Mouse (Mus musculus) forebrain, embryonic 11.5 days (tissue): ENCODE data around the gene Esrra. TPM values are rescaled to one million over a fixed set of nuclear protein-coding genes. Genes with fewer than 3 reads are reported as not detected.

Experiments
- ATAC-seq: fragments of 200-750 bp; cut with Nextera tagmentation; replicated peaks from 2 replicates; pipeline ENCODE4 v1.8.0; 2017; ENCODE audit warnings: moderate TSS enrichment; ENCODE audit not compliant: low FRiP score
- DNase-seq: peaks from one replicate; pipeline ENCODE4 v3.0.0-alpha.2; 2017; ENCODE audit warnings: low spot score
- H3K27ac ChIP-seq: fragments of 300-500 bp; sonication (generic); 2 replicates; pipeline ENCODE4 v1.5.1; 2014; ENCODE audit warnings: low read depth, low read length
- H3K27me3 ChIP-seq: fragments of 300-500 bp; sonication (generic); 2 replicates; pipeline ENCODE4 v1.6.1; 2014; ENCODE audit warnings: mild to moderate bottlenecking, low read length, mixed read lengths; ENCODE audit not compliant: control insufficient read depth, insufficient read depth
- H3K36me3 ChIP-seq: fragments of 300-500 bp; sonication (generic); 2 replicates; pipeline ENCODE4 v1.6.1; 2014; ENCODE audit warnings: mild to moderate bottlenecking, low read length, moderate library complexity, mixed read lengths; ENCODE audit not compliant: control insufficient read depth, insufficient read depth
- H3K4me1 ChIP-seq: fragments of 300-500 bp; sonication (generic); replicated peaks from 2 replicates; pipeline ENCODE4 v1.6.1; 2014; ENCODE audit warnings: low read length, mixed read lengths; ENCODE audit not compliant: control insufficient read depth, insufficient read depth
- H3K4me2 ChIP-seq: fragments of 300-500 bp; sonication (generic); 2 replicates; pipeline ENCODE4 v1.6.1; 2014; ENCODE audit warnings: low read depth, mild to moderate bottlenecking, low read length, moderate library complexity, mixed read lengths; ENCODE audit not compliant: severe bottlenecking
- H3K4me3 ChIP-seq: fragments of 300-500 bp; sonication (generic); 2 replicates; pipeline ENCODE4 v1.5.1; 2014; ENCODE audit warnings: low read depth, low read length
- H3K9ac ChIP-seq: fragments of 300-500 bp; sonication (generic); 2 replicates; pipeline ENCODE4 v1.6.1; 2014; ENCODE audit warnings: low read length
- H3K9me3 ChIP-seq: fragments of 300-500 bp; sonication (generic); 2 replicates; pipeline ENCODE4 v1.6.1; 2016; ENCODE audit warnings: low read length, mixed read lengths; ENCODE audit not compliant: control insufficient read depth
- WGBS: fragments of 180-500 bp; shearing (Covaris S2); extraction: QIAGEN DNeasy Blood & Tissue Kit; methylation state at CpG from one replicate; pipeline ENCODE4 v1.1.7; 2014; 5-methylcytosine and 5-hydroxymethylcytosine counted together
- polyA plus RNA-seq: library from polyadenylated mRNA; unstranded; fragments of >200 nt; fragmentation: Nextera tagmentation; extraction: Ambion mirVana; gene quantifications from 2 replicates; pipeline ENCODE4 v1.2.1, GENCODE M21; 2014

Esrra gene
- polyA plus RNA-seq, 1 experiment from 2014 or later: 5.4 TPM

DNA sequence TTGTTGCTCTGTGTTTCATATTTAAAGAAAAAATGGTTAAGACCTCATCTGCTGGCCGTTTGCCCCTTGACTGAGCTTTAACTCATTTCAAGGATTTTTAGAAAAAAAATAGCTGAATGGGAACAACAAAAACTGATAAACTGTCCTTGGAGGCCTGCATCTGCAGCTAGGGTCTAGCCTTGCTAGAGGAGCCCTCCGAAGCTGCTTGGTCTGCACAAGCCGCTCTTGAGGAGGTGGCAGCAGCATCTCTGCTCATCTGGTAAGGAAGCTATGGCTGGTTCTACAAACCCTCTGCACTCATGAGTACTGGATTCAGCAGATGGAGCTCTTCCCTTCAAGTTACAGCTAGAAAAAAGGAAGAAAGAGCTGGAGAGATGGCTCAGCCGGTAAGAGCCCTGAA lies 43.6 kb downstream of the Esrra start:
- Histone ChIP-seq H3K27ac (no peak overlapping the region), H3K27me3 (no peaks in the 10 kb centered on the region), H3K36me3 (no peaks in the 10 kb centered on the region), H3K4me1 (no peaks in the 10 kb centered on the region), H3K4me2 (no peak overlapping the region), H3K9ac (no peak overlapping the region), H3K4me3 (no peak overlapping the region), H3K9me3 (no peaks in the 10 kb centered on the region; the same call in 1 of the 2 replicates)
- ATAC-seq: no peak
- DNase-seq: no peak
- WGBS: 86% methylated on average over 4 of the region's 4 CpGs

DNA sequence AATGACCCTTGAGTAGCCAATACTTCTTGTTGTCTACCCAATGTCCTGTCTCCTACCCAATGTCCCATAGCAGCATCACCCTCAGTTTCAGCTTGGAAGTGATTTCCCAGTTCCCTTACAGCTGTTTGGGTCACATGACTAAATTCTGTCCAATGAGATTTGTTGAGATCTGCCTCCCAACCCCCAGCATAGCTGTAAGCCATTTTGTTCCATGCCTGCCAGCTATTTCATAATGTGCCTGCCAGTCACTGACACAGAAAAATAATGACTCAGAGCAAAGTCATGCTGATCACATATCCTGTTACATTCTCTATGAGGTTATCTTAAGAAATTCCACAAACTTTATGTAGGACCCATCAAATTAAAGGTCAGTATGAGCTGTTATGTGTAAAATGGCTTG lies 44.8 kb downstream of the Esrra start:
- Histone ChIP-seq H3K4me2 (no peak overlapping the region), H3K36me3 (no peaks in the 10 kb centered on the region), H3K4me1 (no peaks in the 10 kb centered on the region), H3K27ac (no peak overlapping the region), H3K4me3 (no peak overlapping the region), H3K9me3 (no peaks in the 10 kb centered on the region; the same call in 1 of the 2 replicates), H3K9ac (no peak overlapping the region), H3K27me3 (no peaks in the 10 kb centered on the region)
- ATAC-seq (no peak), DNase-seq (no peak)

- Histone ChIP-seq H3K36me3 (no peaks in the 10 kb centered on the region), H3K9ac (no peak overlapping the region), H3K27ac (no peak overlapping the region), H3K4me3 (no peak overlapping the region), H3K27me3 (no peaks in the 10 kb centered on the region), H3K4me1 (no peaks in the 10 kb centered on the region), H3K9me3 (no peaks in the 10 kb centered on the region; the same call in 1 of the 2 replicates), H3K4me2 (no peak overlapping the region)
- 85% methylated on average over 6 of the region's 6 CpGs for WGBS
- DNase-seq: no peak
- no peak for ATAC-seq
Measured at GRCm38 (mm10) chr19:6875834-6876233, 45.8 kb downstream of the Esrra start.

GRCm38 (mm10) chr19:6874257-6874656 lies 47.4 kb downstream of the Esrra start:
- no peak overlapping the region for H3K9ac ChIP-seq
- H3K9me3 ChIP-seq: no peaks in the 10 kb centered on the region
- no peak overlapping the region for H3K4me2 ChIP-seq
- DNase-seq (no peak), ATAC-seq (no peak)
- no peak overlapping the region for H3K27ac ChIP-seq
- H3K4me1 ChIP-seq: no peaks in the 10 kb centered on the region
- no peak overlapping the region for H3K4me3 ChIP-seq
- H3K36me3 ChIP-seq: no peaks in the 10 kb centered on the region
- WGBS: 71% methylated on average over 1 of the region's 1 CpGs
- H3K27me3 ChIP-seq: no peaks in the 10 kb centered on the region

DNA sequence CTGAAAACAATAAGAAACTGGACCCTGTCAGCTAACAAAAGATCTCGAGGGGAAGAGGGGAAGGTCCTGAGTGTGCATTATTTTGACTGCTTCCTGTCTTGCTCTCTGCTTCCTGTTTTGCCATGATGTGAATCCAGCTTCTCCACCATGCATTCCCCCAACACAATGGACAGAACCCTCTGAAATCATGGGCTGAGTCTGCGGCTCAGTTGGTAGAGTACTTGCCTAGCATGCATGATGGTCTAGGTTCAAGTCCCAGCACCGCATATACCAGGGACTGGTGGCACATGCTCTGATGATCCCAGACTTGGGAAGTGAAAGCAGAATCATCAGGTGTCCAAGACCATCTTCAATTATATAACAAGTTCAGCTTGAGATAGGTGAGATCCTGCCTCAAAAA lies 48.9 kb downstream of the Esrra start:
- H3K4me3 ChIP-seq: no peak overlapping the region
- no peaks in the 10 kb centered on the region for H3K27me3 ChIP-seq
- no peak overlapping the region for H3K9ac ChIP-seq
- DNase-seq (no peak), ATAC-seq (no peak)
- H3K4me2 ChIP-seq: no peak overlapping the region
- no peaks in the 10 kb centered on the region for H3K36me3 ChIP-seq
- H3K27ac ChIP-seq: no peak overlapping the region
- no peaks in the 10 kb centered on the region for H3K9me3 ChIP-seq
- 82% methylated on average over 3 of the region's 3 CpGs for WGBS
- no peaks in the 10 kb centered on the region for H3K4me1 ChIP-seq

DNA sequence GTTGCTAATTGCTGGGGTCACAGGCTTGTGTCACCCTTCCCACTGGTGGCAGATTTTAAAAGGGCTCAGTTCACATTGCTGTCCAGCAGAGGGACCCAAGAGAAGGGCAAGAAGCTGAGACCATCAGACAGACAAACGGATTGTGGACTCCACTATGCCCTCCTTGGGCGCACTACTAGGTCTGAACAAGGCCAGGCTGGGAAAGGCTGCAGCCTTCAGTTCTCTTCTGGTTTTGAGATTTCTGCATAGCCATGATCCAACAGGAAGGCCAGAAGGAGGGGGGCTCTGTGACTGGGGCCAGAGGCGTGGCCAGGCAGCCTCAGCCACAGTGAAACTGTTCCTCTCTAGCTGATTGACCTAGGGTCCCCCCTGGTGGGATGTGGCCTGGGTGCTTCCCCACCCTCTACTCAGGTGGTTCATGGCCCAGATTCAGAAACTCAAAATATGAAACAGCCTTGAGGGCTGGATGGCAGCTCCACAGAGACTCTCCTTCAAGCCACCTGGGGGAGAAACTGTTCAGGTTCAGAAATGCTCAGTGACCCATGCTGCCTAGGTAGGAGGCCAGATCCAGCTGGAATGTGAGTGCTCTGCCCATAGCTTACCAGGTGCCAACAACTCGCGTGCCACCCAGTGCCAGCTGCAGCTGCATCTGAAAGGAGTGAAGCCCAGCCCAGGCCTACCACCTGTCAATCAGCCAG lies 49.9 kb downstream of the Esrra start:
- DNase-seq (no peak), ATAC-seq (no peak)
- no peak overlapping the region for H3K9ac ChIP-seq
- no peaks in the 10 kb centered on the region for H3K9me3 ChIP-seq
- no peaks in the 10 kb centered on the region for H3K36me3 ChIP-seq
- H3K4me3 ChIP-seq: no peak overlapping the region
- WGBS: 68% methylated on average over 5 of the region's 5 CpGs
- H3K4me1 ChIP-seq: no peaks in the 10 kb centered on the region
- no peak overlapping the region for H3K4me2 ChIP-seq
- H3K27ac ChIP-seq: no peak overlapping the region
- H3K27me3 ChIP-seq: no peaks in the 10 kb centered on the region

GRCm38 (mm10) chr19:6869355-6869754 lies 52.3 kb downstream of the Esrra start:
- 13% methylated on average over 5 of the region's 5 CpGs for WGBS
- DNase-seq: no peak

GRCm38 (mm10) chr19:6861451-6861850 lies 60.2 kb downstream of the Esrra start:
- H3K4me3 ChIP-seq: no peak overlapping the region
- H3K9me3 ChIP-seq: no peaks in the 10 kb centered on the region
- DNase-seq: no peak
- H3K4me2 ChIP-seq: no peak overlapping the region
- no peak overlapping the region for H3K9ac ChIP-seq
- 0 out of 2 replicates have a peak, but pooled peaks cover 3% of the 10 kb centered on the region for H3K4me1 ChIP-seq
- H3K36me3 ChIP-seq: no peaks in the 10 kb centered on the region
- ATAC-seq: no peak
- no peaks in the 10 kb centered on the region for H3K27me3 ChIP-seq
- 92% methylated on average over 4 of the region's 4 CpGs for WGBS
- no peak overlapping the region for H3K27ac ChIP-seq

More at GRCm38 (mm10) chr19:6869355-6869754, 52.3 kb downstream of the Esrra start:
- H3K27ac ChIP-seq: no peak overlapping the region
- no peak overlapping the region for H3K4me2 ChIP-seq
- no peaks in the 10 kb centered on the region for H3K36me3 ChIP-seq
- H3K27me3 ChIP-seq: no peaks in the 10 kb centered on the region
- ATAC-seq: no peak
- H3K9me3 ChIP-seq: no peaks in the 10 kb centered on the region
- no peaks in the 10 kb centered on the region for H3K4me1 ChIP-seq
- H3K4me3 ChIP-seq: no peak overlapping the region
- no peak overlapping the region for H3K9ac ChIP-seq
